Comparison of ENCODE assay signal across 30 mouse cellular contexts in the genomic region with DNA sequence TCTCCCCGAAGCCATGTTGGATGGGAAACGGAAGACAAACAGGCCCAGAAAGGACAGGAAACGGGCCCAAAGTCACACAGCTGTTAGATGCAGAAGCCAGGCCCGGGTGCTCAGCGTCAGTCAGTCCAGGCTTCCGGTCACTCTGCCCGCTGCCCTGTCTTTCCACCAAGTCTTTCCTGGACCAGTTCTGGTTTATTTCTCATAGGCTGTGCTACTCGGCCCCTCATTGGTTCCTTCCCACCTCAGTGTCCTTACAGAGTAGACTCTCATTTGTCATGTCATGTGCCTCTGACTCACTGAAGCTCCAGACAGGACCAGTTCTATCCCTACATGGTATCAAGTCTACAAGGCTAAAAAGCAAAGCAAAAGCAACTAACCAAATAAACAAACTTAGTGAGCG. TPM values are rescaled to one million over a fixed set of nuclear protein-coding genes. Genes with fewer than 3 reads are reported as not detected.
DNase-seq lines count a peak whose midpoint lies in the region; ATAC-seq and TF ChIP-seq lines count a peak whose summit lies in the region.
"Had no signal": no experiment of that assay in that cellular context is flagged by ENCODE, and none has a peak within 500 bp of the region (broad histone marks: within the 10 kb centered on the region; RNA-seq: fewer than 3 reads in every experiment).

No protein-coding gene starts in this region.

- peaks cover 67% of the 10 kb centered on the region for H3K36me3 ChIP-seq in hindbrain, embryonic 10.5 days
- H3K36me3 ChIP-seq in hindbrain, embryonic 14.5 days (replicated peaks; ENCODE audit: control insufficient read depth, insufficient read depth): no peaks in the 10 kb centered on the region
- peaks cover 27% of the 10 kb centered on the region for H3K36me3 ChIP-seq in lung, embryonic 16.5 days (ENCODE audit: control insufficient read depth, insufficient read depth, low read length)
- H3K36me3 ChIP-seq: hindbrain, embryonic 13.5 days; liver, embryonic 15.5 days; midbrain, embryonic 15.5 days had no signal

- whole genome bisulfite sequencing in hindbrain, embryonic 10.5 days: 91% methylated on average over 9 of the region's 9 CpGs
- WGBS in hindbrain, embryonic 14.5 days: 84% methylated on average over 9 of the region's 9 CpGs
- WGBS in lung, embryonic 16.5 days: 79% methylated on average over 9 of the region's 9 CpGs

- intact Hi-C loops in left cerebral cortex, adult 2 months (cut with DNase I): no loop called here

- H3K4me2 ChIP-seq in hindbrain, embryonic 14.5 days (replicated peaks): no peak overlapping the region
- no peak overlapping the region for H3K4me2 ChIP-seq in lung, embryonic 16.5 days (ENCODE audit: low read depth, low read length)
- H3K4me2 ChIP-seq: heart, embryonic 13.5 days; hindbrain, embryonic 13.5 days; liver, embryonic 15.5 days; midbrain, embryonic 15.5 days had no signal

- TF ChIP-seq CTCF in left cerebral cortex, adult 2 months (IDR thresholded peaks at IDR 0.05): no peak

- H3K4me3 ChIP-seq in hindbrain, embryonic 10.5 days: no peak overlapping the region
- no peak overlapping the region for H3K4me3 ChIP-seq in hindbrain, embryonic 14.5 days (replicated peaks; ENCODE audit: low read length)
- H3K4me3 ChIP-seq in lung, embryonic 16.5 days (ENCODE audit: low read length): no peak overlapping the region
- no peak overlapping the region for H3K4me3 ChIP-seq in left cerebral cortex, adult 2 months
- H3K4me3 ChIP-seq: heart, embryonic 13.5 days; hindbrain, embryonic 13.5 days; liver, embryonic 15.5 days; megakaryocyte, embryonic 14.5 days; midbrain, embryonic 15.5 days had no signal

- H3K27ac ChIP-seq in hindbrain, embryonic 10.5 days: 0 out of 2 replicates have a peak overlapping the region, but pooled peaks have one; percentile 45
- no peak overlapping the region for H3K27ac ChIP-seq in hindbrain, embryonic 14.5 days
- H3K27ac ChIP-seq in lung, embryonic 16.5 days (ENCODE audit: low read length): no peak overlapping the region
- no peak overlapping the region for H3K27ac ChIP-seq in left cerebral cortex, adult 2 months
- H3K27ac ChIP-seq: heart, embryonic 13.5 days; liver, embryonic 15.5 days; midbrain, embryonic 15.5 days had no signal

- peak; percentile 74 for DNase-seq in adrenal gland, adult 2 months
- no peak for DNase-seq in adrenal gland, adult 18-20 months (ENCODE audit: low spot score in 2 of 2)
- no peak for DNase-seq in hindbrain, embryonic 10.5 days (ENCODE audit: low spot score)
- DNase-seq in hindbrain, embryonic 14.5 days (ENCODE audit: low spot score): no peak
- DNase-seq in lung, postnatal 14 days: no peak
- DNase-seq in adrenal gland, postnatal 14 days: peak; percentile 64
- no peak for DNase-seq in left cerebral cortex, adult 2 months (ENCODE audit: extremely low spot score in 1 of 2, low spot score in 2 of 2)
- DNase-seq: cerebellum, adult 2 months; gastrocnemius, postnatal 25 days; heart, adult 18-20 months; layer of hippocampus, adult 9-11 months; liver; lung, postnatal 10 days had no signal

- no peak for ATAC-seq in hindbrain, embryonic 14.5 days (ENCODE audit: low FRiP score)
- ATAC-seq in lung, embryonic 16.5 days (ENCODE audit: low read depth): 0 out of 2 replicates have a peak, but pooled peaks have one; percentile 29
- ATAC-seq: CD4-positive, CD25-positive, alpha-beta regulatory T cell, adult 4 months; inflammation-experienced regulatory T-cells, adult 6 months; midbrain, embryonic 15.5 days had no signal

- H3K4me1 ChIP-seq in hindbrain, embryonic 10.5 days (replicated peaks): peaks cover 14% of the 10 kb centered on the region
- H3K4me1 ChIP-seq in hindbrain, embryonic 14.5 days (replicated peaks; ENCODE audit: control insufficient read depth, insufficient read depth, low read length): 0 out of 2 replicates have a peak, but pooled peaks cover 6% of the 10 kb centered on the region
- H3K4me1 ChIP-seq in lung, embryonic 16.5 days (replicated peaks; ENCODE audit: control insufficient read depth, insufficient read depth, low read length): peaks cover 3% of the 10 kb centered on the region
- H3K4me1 ChIP-seq: liver, embryonic 15.5 days; megakaryocyte, embryonic 14.5 days had no signal

- no peaks in the 10 kb centered on the region for H3K9me3 ChIP-seq in hindbrain, embryonic 10.5 days
- no peaks in the 10 kb centered on the region for H3K9me3 ChIP-seq in hindbrain, embryonic 14.5 days (ENCODE audit: control insufficient read depth, low read length)
- no peaks in the 10 kb centered on the region for H3K9me3 ChIP-seq in lung, embryonic 16.5 days (ENCODE audit: control insufficient read depth, low read length)
- H3K9me3 ChIP-seq: heart, embryonic 13.5 days; hindbrain, embryonic 13.5 days; liver, embryonic 15.5 days; megakaryocyte, embryonic 14.5 days; midbrain, embryonic 15.5 days had no signal

- H3K9ac ChIP-seq in hindbrain, embryonic 14.5 days: no peak overlapping the region
- no peak overlapping the region for H3K9ac ChIP-seq in lung, embryonic 16.5 days (ENCODE audit: low read length)
- H3K9ac ChIP-seq: heart, embryonic 13.5 days; hindbrain, embryonic 13.5 days; liver, embryonic 15.5 days; midbrain, embryonic 15.5 days had no signal

- no peaks in the 10 kb centered on the region for H3K27me3 ChIP-seq in hindbrain, embryonic 10.5 days (ENCODE audit: insufficient read depth, poor library complexity, severe bottlenecking)
- no peaks in the 10 kb centered on the region for H3K27me3 ChIP-seq in hindbrain, embryonic 14.5 days (ENCODE audit: control insufficient read depth, insufficient read depth, low read length)
- no peaks in the 10 kb centered on the region for H3K27me3 ChIP-seq in lung, embryonic 16.5 days (ENCODE audit: control insufficient read depth, insufficient read depth, low read depth, low read length)
- H3K27me3 ChIP-seq: heart, embryonic 13.5 days; hindbrain, embryonic 13.5 days; liver, embryonic 15.5 days; midbrain, embryonic 15.5 days had no signal

RNA-seq across cellular contexts. Expression of a gene that starts 41.0 kb away (rescaled TPM):
- total RNA-seq in adrenal gland, adult 2 months (2021): 100 to 1,000 TPM in 1 of 2 experiments, 10 to 100 TPM in 1; 87.4 to 150 TPM
- 122 and 125 TPM in 2 replicates for polyA plus RNA-seq in adrenal gland, adult 2 months (2012; rRNA removed)
- 100 to 1,000 TPM in 1 of 2 experiments, 10 to 100 TPM in 1; 79.7 to 122 TPM for total RNA-seq in adrenal gland, adult 18-20 months (2021)
- 15.2 and 18.2 TPM in 2 replicates for polyA plus RNA-seq in hindbrain, embryonic 10.5 days (2016; fragmentation: Nextera tagmentation; extraction: Ambion mirVana)
- 8.7 and 10.7 TPM in 2 replicates for polyA plus RNA-seq in hindbrain, embryonic 14.5 days (2014; fragmentation: Nextera tagmentation; extraction: Ambion mirVana)
- 34.7 and 35.2 TPM in 2 replicates for polyA plus RNA-seq in lung, embryonic 16.5 days (2015; fragmentation: Nextera tagmentation; extraction: Ambion mirVana)
- total RNA-seq in adrenal gland, postnatal 14 days (2021): 230 and 242 TPM in 2 replicates
- total RNA-seq in left cerebral cortex, adult 2 months (2021): 1 to 10 TPM; 5.5 to 6.5 TPM
- polyA plus RNA-seq: CD4-positive, CD25-positive, alpha-beta regulatory T cell, adult 4 months; inflammation-experienced regulatory T-cells, adult 6 months had no signal

RNA-seq across cellular contexts. Expression of a gene that starts 56.4 kb away (rescaled TPM):
- not detected for total RNA-seq in adrenal gland, adult 2 months (2021)
- not detected in 2 replicates for polyA plus RNA-seq in adrenal gland, adult 2 months (2012; rRNA removed)
- not detected for total RNA-seq in adrenal gland, adult 18-20 months (2021)
- polyA plus RNA-seq in hindbrain, embryonic 10.5 days (2016; fragmentation: Nextera tagmentation; extraction: Ambion mirVana): not detected in 2 replicates
- not detected in 2 replicates for polyA plus RNA-seq in hindbrain, embryonic 14.5 days (2014; fragmentation: Nextera tagmentation; extraction: Ambion mirVana)
- polyA plus RNA-seq in lung, embryonic 16.5 days (2015; fragmentation: Nextera tagmentation; extraction: Ambion mirVana): not detected in 2 replicates
- not detected in 2 replicates for total RNA-seq in adrenal gland, postnatal 14 days (2021)
- not detected for total RNA-seq in left cerebral cortex, adult 2 months (2021)
- total RNA-seq: gastrocnemius, postnatal 25 days; heart, adult 18-20 months; heart, postnatal 25 days; left cerebral cortex, adult 18-20 months; left cerebral cortex, postnatal 36 days had no signal
- polyA plus RNA-seq: CD4-positive, CD25-positive, alpha-beta regulatory T cell, adult 4 months; cerebellum, adult 2 months; forebrain, embryonic 16.5 days; heart, embryonic 13.5 days; hindbrain, embryonic 13.5 days; inflammation-experienced regulatory T-cells, adult 6 months; kidney, embryonic 14.5 days; large intestine, adult 2 months; liver, embryonic 15.5 days; midbrain, embryonic 15.5 days; neural tube, embryonic 14.5 days; spleen, adult 2 months; stomach, embryonic 14.5 days had no signal

Comparison
In these comparisons a context has a peak if more than half of its experiments do, and no peak if none do; other contexts are left out.
1. DNase-seq: peak in adrenal gland, adult 2 months (single experiment) and adrenal gland, postnatal 14 days (single experiment); none in adrenal gland, adult 18-20 months (0 of 2), hindbrain, embryonic 10.5 days (single experiment), hindbrain, embryonic 14.5 days (single experiment), lung, postnatal 14 days (single experiment) and left cerebral cortex, adult 2 months (0 of 2).
2. RNA of a gene that starts 41.0 kb away (total RNA-seq): 230 to 242 TPM in adrenal gland, postnatal 14 days, 87.4 to 150 TPM in adrenal gland, adult 2 months and 79.7 to 122 TPM in adrenal gland, adult 18-20 months; 5.5 to 6.5 TPM in left cerebral cortex, adult 2 months; every median in the first group is over 10 times any median in the second.